Mouse (Mus musculus) liver, adult 2 months (tissue): ENCODE data around the gene Nsmce3. TPM values are rescaled to one million over a fixed set of nuclear protein-coding genes. Genes with fewer than 3 reads are reported as not detected.

ENCODE experiments used
- DNase-seq: peaks from one replicate; pipeline ENCODE4 v3.0.0-alpha.2; 2011; ENCODE audit warnings: low read depth, low spot score; ENCODE audit errors: extremely low read depth
- H3K27ac ChIP-seq: fragments of 200-500 bp; replicated peaks from 2 replicates; pipeline ENCODE4 v1.5.1; 2012; ENCODE audit warnings: low read depth, mild to moderate bottlenecking, control low read depth, inconsistent platforms, low read length; ENCODE audit not compliant: insufficient read depth
- H3K27me3 ChIP-seq: fragments of 200-500 bp; 2 replicates; pipeline ENCODE4 v1.6.1; 2012; ENCODE audit warnings: mild to moderate bottlenecking, moderate library complexity, low read length, inconsistent platforms; ENCODE audit not compliant: control insufficient read depth, insufficient read depth
- H3K36me3 ChIP-seq: fragments of 200-500 bp; 2 replicates; pipeline ENCODE4 v1.6.1; 2012; ENCODE audit warnings: low read length, inconsistent platforms; ENCODE audit not compliant: control insufficient read depth, insufficient read depth
- H3K4me1 ChIP-seq: fragments of 200-500 bp; 2 replicates; pipeline ENCODE4 v1.6.1; 2011; ENCODE audit warnings: low read length; ENCODE audit not compliant: control insufficient read depth, insufficient read depth
- H3K4me3 ChIP-seq: fragments of 200-500 bp; 2 replicates; pipeline ENCODE4 v1.5.1; 2011; ENCODE audit warnings: low read depth, mild to moderate bottlenecking, control low read depth, low read length, moderate library complexity; ENCODE audit not compliant: insufficient read depth
- H3K79me2 ChIP-seq: fragments of 200-500 bp; 2 replicates; pipeline ENCODE4 v1.6.1; 2012; ENCODE audit warnings: inconsistent platforms, mild to moderate bottlenecking, low read length, moderate library complexity; ENCODE audit not compliant: control insufficient read depth, insufficient read depth
- H3K9ac ChIP-seq: fragments of 200-500 bp; 2 replicates; pipeline ENCODE4 v1.6.1; 2012; ENCODE audit warnings: low read depth, mild to moderate bottlenecking, control low read depth, inconsistent platforms, low read length
- CTCF ChIP-seq: fragments of 200-500 bp; IDR thresholded peaks from 2 replicates; pipeline ENCODE4 v1.5.1; 2011; ENCODE audit warnings: low read depth, low read length, control low read depth
- POLR2A ChIP-seq: fragments of 200-500 bp; IDR thresholded peaks from 2 replicates; pipeline ENCODE4 v1.6.1; 2011; ENCODE audit warnings: low read length, control low read depth; ENCODE audit not compliant: insufficient read depth; ENCODE audit errors: extremely low read depth
- WGBS: fragments of 180-500 bp; shearing (Covaris S2); methylation state at CpG from one replicate; pipeline ENCODE4 v1.1.7; 2018; 5-methylcytosine and 5-hydroxymethylcytosine counted together
- polyA plus RNA-seq: library from polyadenylated mRNA; depleted of rRNA; stranded (reverse); fragments of >200 nt; gene quantifications from 2 replicates; pipeline ENCODE4 v1.2.3, GENCODE M21; 2012
- total RNA-seq: library from RNA; depleted of rRNA; stranded (reverse); fragments of >200 nt; gene quantifications from 2 replicates; pipeline ENCODE4 v1.2.3, GENCODE M21; 2014

The Nsmce3 gene
- total and polyA plus RNA-seq, 2 experiments = 3.7 to 4.3 TPM

DNA sequence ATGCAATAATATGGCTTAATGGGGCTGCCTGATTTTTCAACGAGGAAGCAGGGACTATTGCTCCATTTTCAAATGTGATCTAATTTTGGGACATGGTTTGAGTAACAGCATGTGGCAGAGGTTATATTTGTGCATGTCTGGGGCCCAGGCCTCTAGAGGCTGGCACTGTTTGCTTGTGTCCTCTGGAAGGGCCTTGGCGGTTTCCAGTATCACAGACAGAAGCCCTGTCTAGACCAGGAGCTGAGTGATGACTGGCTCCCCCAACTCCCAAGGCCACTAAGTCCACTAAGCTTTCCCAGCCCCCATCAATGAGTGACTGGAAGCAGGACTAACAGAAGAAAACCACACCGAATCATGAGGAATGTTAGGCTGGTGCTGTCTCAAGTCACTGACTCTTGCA lies 18.3 kb upstream of the Nsmce3 start:
- no peaks in the 10 kb centered on the region for H3K27me3 ChIP-seq
- H3K36me3 ChIP-seq = no peaks in the 10 kb centered on the region
- TF ChIP-seq POLR2A = no peak
- no peak for TF ChIP-seq CTCF
- DNase-seq = no peak
- no peaks in the 10 kb centered on the region for H3K4me1 ChIP-seq
- H3K27ac ChIP-seq = no peak overlapping the region
- 33% methylated on average over 3 of the region's 3 CpGs for WGBS
- H3K4me3 ChIP-seq = no peak overlapping the region
- H3K9ac ChIP-seq = no peak overlapping the region
- no peaks in the 10 kb centered on the region for H3K79me2 ChIP-seq

DNA sequence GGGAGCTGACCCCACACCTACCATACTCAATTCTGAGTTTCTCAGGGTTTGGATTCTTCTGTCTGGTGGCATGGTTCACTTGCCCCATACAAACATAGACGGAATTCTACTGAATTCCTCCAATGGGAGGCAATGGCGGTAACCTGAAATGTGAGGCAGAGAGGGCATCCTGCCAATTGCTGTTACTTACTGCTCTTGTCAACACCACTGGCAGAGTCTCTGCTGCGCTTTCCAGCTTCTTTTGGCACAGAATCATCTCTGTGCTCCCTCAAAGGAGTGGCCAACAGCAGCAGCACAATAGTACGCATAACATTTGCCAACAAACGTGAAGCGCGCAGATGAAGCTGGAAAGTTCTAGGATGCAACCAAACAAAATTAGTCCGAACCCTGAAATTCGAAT lies 17.1 kb upstream of the Nsmce3 start:
- Histone ChIP-seq H3K36me3 (no peaks in the 10 kb centered on the region), H3K79me2 (no peaks in the 10 kb centered on the region), H3K4me3 (no peak overlapping the region), H3K27ac (no peak overlapping the region), H3K4me1 (no peaks in the 10 kb centered on the region), H3K9ac (no peak overlapping the region), H3K27me3 (no peaks in the 10 kb centered on the region)
- WGBS = 59% methylated on average over 9 of the region's 9 CpGs
- DNase-seq = no peak
- TF ChIP-seq POLR2A = no peak

DNA sequence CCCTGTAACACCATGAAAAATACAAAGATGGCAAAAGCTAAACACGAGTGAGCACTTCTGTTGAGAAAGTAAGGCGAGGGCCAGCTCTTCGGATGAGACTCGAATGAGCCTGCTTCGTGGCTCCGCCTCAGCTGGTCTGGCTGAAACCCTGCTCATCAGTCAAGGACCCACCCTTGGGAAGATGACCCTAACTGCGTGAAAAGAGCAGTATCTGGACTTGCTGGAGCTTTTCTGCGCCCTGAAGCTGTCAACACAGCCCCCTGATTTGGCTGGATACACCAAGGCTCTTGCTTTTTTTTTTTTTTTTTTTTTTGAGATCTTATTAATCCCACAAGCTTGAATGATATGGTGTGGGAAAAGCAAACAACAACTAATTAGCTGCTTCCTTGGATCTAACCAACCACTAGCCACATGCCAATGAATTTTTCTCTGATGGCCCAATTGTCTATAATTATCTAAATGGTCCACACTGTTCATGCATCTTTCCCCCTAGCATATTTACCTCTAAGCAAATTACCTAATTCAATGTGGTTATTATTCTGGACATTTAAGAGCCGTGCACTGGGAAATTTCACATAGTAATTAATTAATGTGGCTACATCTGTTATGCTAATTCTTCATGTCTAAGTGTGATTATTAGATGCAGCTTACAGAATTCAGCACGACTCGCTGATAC lies 11.5 kb upstream of the Nsmce3 start:
- TF ChIP-seq CTCF (no peak), POLR2A (no peak)
- H3K27ac ChIP-seq = no peak overlapping the region
- DNase-seq = no peak
- no peaks in the 10 kb centered on the region for H3K36me3 ChIP-seq
- no peaks in the 10 kb centered on the region for H3K79me2 ChIP-seq
- H3K4me3 ChIP-seq = no peak overlapping the region
- no peaks in the 10 kb centered on the region for H3K4me1 ChIP-seq
- H3K9ac ChIP-seq = no peak overlapping the region
- H3K27me3 ChIP-seq = no peaks in the 10 kb centered on the region
- 68% methylated on average over 11 of the region's 11 CpGs for WGBS

DNA sequence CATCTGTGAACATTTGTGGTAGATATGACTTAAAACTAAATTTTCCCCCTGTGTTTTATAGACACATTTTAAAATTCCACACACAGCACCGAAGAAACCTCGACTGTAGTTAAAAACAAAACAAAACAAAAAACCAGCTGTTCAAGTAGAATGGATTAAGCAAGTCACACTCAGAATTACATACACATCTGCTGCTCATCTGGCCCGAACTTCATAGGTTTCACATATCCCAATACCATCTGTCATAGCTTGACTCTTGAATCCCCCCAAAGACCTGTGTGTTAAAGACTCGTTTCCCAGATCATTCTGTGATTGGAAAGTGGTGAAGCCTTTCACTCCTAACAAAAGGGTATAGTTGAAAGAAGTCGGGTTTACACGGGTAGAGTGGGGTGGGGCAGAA lies 9.4 kb upstream of the Nsmce3 start:
- H3K36me3 ChIP-seq = no peaks in the 10 kb centered on the region
- H3K27ac ChIP-seq = no peak overlapping the region
- H3K4me3 ChIP-seq = no peak overlapping the region
- H3K79me2 ChIP-seq = no peaks in the 10 kb centered on the region
- H3K27me3 ChIP-seq = no peaks in the 10 kb centered on the region
- 72% methylated on average over 6 of the region's 6 CpGs for WGBS
- H3K9ac ChIP-seq = no peak overlapping the region
- TF ChIP-seq CTCF (no peak), POLR2A (no peak)
- no peak for DNase-seq
- H3K4me1 ChIP-seq = no peaks in the 10 kb centered on the region

DNA sequence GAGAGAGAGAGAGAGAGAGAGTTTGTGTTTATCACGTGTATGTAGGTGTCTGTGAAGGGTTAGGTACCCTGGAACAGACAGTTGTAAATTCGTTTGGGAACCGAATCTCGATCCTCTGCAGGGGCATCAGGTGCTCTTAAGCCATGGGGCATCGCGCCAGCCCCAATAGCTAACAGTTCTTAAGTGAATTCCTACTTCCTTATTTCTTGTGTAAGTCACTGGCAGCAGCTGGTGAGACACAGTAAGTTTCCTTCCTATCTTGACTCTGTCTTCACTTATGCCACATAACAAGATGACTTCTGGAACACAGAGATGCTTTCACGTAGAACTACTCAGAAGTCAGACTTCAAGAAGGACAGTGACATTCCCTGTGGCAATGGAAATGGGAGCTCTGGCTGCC lies 8.6 kb upstream of the Nsmce3 start:
- DNase-seq = no peak
- WGBS = 72% methylated on average over 7 of the region's 7 CpGs
- Histone ChIP-seq H3K4me3 (no peak overlapping the region), H3K79me2 (no peaks in the 10 kb centered on the region), H3K27ac (no peak overlapping the region), H3K36me3 (no peaks in the 10 kb centered on the region), H3K4me1 (no peaks in the 10 kb centered on the region), H3K27me3 (no peaks in the 10 kb centered on the region), H3K9ac (no peak overlapping the region)
- TF ChIP-seq CTCF (no peak), POLR2A (no peak)

DNA sequence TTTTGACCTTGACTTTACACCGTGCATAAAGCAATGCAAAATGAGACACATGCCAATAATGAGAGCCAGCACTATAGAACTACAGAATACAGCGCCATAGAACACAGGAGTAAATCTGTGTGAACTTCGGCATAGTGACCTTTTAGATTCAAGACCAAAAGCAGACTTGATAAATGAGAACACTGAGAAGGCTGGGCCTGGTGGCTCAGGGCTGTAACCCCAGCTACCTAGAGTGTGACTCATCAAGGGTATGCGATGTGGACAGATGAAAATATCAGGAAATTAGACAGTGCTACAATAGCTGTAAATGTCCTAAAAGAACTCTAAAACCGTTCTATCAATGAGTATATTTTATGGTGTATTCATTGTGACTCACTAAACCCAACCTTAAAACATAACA lies 7.6 kb upstream of the Nsmce3 start:
- 80% methylated on average over 5 of the region's 5 CpGs for WGBS

More for the DNA sequence above, 7.6 kb upstream of the Nsmce3 start:
- Histone ChIP-seq H3K4me3 (no peak overlapping the region), H3K4me1 (no peaks in the 10 kb centered on the region), H3K27me3 (no peaks in the 10 kb centered on the region), H3K79me2 (no peaks in the 10 kb centered on the region), H3K36me3 (no peaks in the 10 kb centered on the region), H3K27ac (no peak overlapping the region), H3K9ac (no peak overlapping the region)
- TF ChIP-seq POLR2A (no peak), CTCF (no peak)
- DNase-seq = no peak
